Mouse (Mus musculus) intestine, postnatal 0 days (tissue): Measurements from ENCODE around the gene Gli3. TPM values are rescaled to one million over a fixed set of nuclear protein-coding genes. Genes with fewer than 3 reads are reported as not detected.

Experiments used
- ATAC-seq: fragments of 200-750 bp; cut with Nextera tagmentation; 2 replicates; pipeline ENCODE4 v1.8.0; 2017; ENCODE audit warnings: mild to moderate bottlenecking, moderate TSS enrichment, moderate library complexity
- H3K27ac ChIP-seq: fragments of 300-500 bp; sonication (generic); 2 replicates; pipeline ENCODE4 v1.5.1; 2014; ENCODE audit warnings: mild to moderate bottlenecking, low read depth, low read length, moderate library complexity
- H3K27me3 ChIP-seq: fragments of 300-500 bp; sonication (generic); replicated peaks from 2 replicates; pipeline ENCODE4 v1.6.1; 2014; ENCODE audit warnings: low read length, mixed read lengths; ENCODE audit not compliant: control insufficient read depth, insufficient read depth
- H3K36me3 ChIP-seq: fragments of 300-500 bp; sonication (generic); 2 replicates; pipeline ENCODE4 v1.6.1; 2014; ENCODE audit warnings: mild to moderate bottlenecking, moderate library complexity; ENCODE audit not compliant: control insufficient read depth, insufficient read depth
- H3K4me1 ChIP-seq: fragments of 300-500 bp; sonication (generic); replicated peaks from 2 replicates; pipeline ENCODE4 v1.6.1; 2014; ENCODE audit warnings: antibody characterized with exemption, low read length, mixed read lengths; ENCODE audit not compliant: control insufficient read depth, insufficient read depth
- H3K4me2 ChIP-seq: fragments of 300-500 bp; sonication (generic); replicated peaks from 2 replicates; pipeline ENCODE4 v1.6.1; 2014; ENCODE audit warnings: low read depth, mild to moderate bottlenecking, moderate library complexity
- H3K4me3 ChIP-seq: fragments of 300-500 bp; sonication (generic); 2 replicates; pipeline ENCODE4 v1.5.1; 2014; ENCODE audit warnings: low read depth, low read length
- H3K9ac ChIP-seq: fragments of 300-500 bp; sonication (generic); 2 replicates; pipeline ENCODE4 v1.6.1; 2014; ENCODE audit warnings: mild to moderate bottlenecking, low read depth, low read length
- H3K9me3 ChIP-seq: fragments of 300-500 bp; sonication (generic); 2 replicates; pipeline ENCODE4 v1.6.1; 2016; ENCODE audit warnings: mixed run types; ENCODE audit not compliant: control insufficient read depth
- CTCF ChIP-seq: sonication (generic); IDR thresholded peaks from 2 replicates; pipeline ENCODE4 v1.5.1; 2016; ENCODE audit warnings: low read depth, mild to moderate bottlenecking, control low read depth, antibody characterized with exemption, moderate library complexity
- WGBS: fragments of 180-500 bp; shearing (Covaris S2); extraction: QIAGEN DNeasy Blood & Tissue Kit; methylation state at CpG from one replicate; pipeline ENCODE4 v1.1.7; 2014; 5-methylcytosine and 5-hydroxymethylcytosine counted together
- polyA plus RNA-seq: library from polyadenylated mRNA; unstranded; fragments of >200 nt; fragmentation: Nextera tagmentation; extraction: Ambion mirVana; gene quantifications from 2 replicates; pipeline ENCODE4 v1.2.1, GENCODE M21; 2015

Gene Gli3
- polyA plus RNA-seq, 1 experiment from 2014 or later = 5.0 TPM

- H3K27me3 ChIP-seq = no peaks in the 10 kb centered on the region
- WGBS = 80% methylated on average over 14 of the region's 14 CpGs
- no peak overlapping the region for H3K4me2 ChIP-seq
- no peaks in the 10 kb centered on the region for H3K9me3 ChIP-seq
- no peak overlapping the region for H3K27ac ChIP-seq
- H3K4me1 ChIP-seq = no peaks in the 10 kb centered on the region
- no peak for ATAC-seq
- no peaks in the 10 kb centered on the region for H3K36me3 ChIP-seq
- no peak for TF ChIP-seq CTCF
- no peak overlapping the region for H3K9ac ChIP-seq
- no peak overlapping the region for H3K4me3 ChIP-seq
Measured at GRCm38 (mm10) chr13:15486033-15486891, 23.2 kb downstream of the Gli3 start.

GRCm38 (mm10) chr13:15487334-15487733, 24.3 kb downstream of the Gli3 start:
- 50% methylated on average over 7 of the region's 7 CpGs for WGBS
- Histone ChIP-seq H3K36me3 (no peaks in the 10 kb centered on the region), H3K4me2 (no peak overlapping the region), H3K4me1 (no peaks in the 10 kb centered on the region), H3K9ac (no peak overlapping the region), H3K27me3 (no peaks in the 10 kb centered on the region), H3K4me3 (no peak overlapping the region), H3K9me3 (no peaks in the 10 kb centered on the region), H3K27ac (no peak overlapping the region)
- ATAC-seq = no peak
- no peak for TF ChIP-seq CTCF

- no peaks in the 10 kb centered on the region for H3K27me3 ChIP-seq
- no peak overlapping the region for H3K4me2 ChIP-seq
- ATAC-seq = no peak
- no peak overlapping the region for H3K9ac ChIP-seq
- no peaks in the 10 kb centered on the region for H3K9me3 ChIP-seq
- H3K4me1 ChIP-seq = no peaks in the 10 kb centered on the region
- no peak overlapping the region for H3K4me3 ChIP-seq
- H3K36me3 ChIP-seq = no peaks in the 10 kb centered on the region
- no peak for TF ChIP-seq CTCF
- H3K27ac ChIP-seq = no peak overlapping the region
- 89% methylated on average over 1 of the region's 1 CpGs for WGBS
Measured at GRCm38 (mm10) chr13:15488065-15488464, 25.0 kb downstream of the Gli3 start.

GRCm38 (mm10) chr13:15495820-15496219, 32.8 kb downstream of the Gli3 start:
- WGBS = 88% methylated on average over 4 of the region's 4 CpGs
- H3K9ac ChIP-seq = no peak overlapping the region
- H3K27ac ChIP-seq = no peak overlapping the region
- no peak for TF ChIP-seq CTCF
- no peak overlapping the region for H3K4me3 ChIP-seq
- no peaks in the 10 kb centered on the region for H3K27me3 ChIP-seq
- H3K4me2 ChIP-seq = no peak overlapping the region
- no peaks in the 10 kb centered on the region for H3K36me3 ChIP-seq
- H3K4me1 ChIP-seq = no peaks in the 10 kb centered on the region
- no peak for ATAC-seq
- H3K9me3 ChIP-seq = no peaks in the 10 kb centered on the region

- Histone ChIP-seq H3K36me3 (no peaks in the 10 kb centered on the region), H3K4me3 (no peak overlapping the region), H3K4me2 (no peak overlapping the region), H3K9ac (no peak overlapping the region), H3K4me1 (no peaks in the 10 kb centered on the region), H3K27ac (no peak overlapping the region), H3K27me3 (no peaks in the 10 kb centered on the region), H3K9me3 (no peaks in the 10 kb centered on the region)
- no peak for ATAC-seq
- TF ChIP-seq CTCF = no peak
- 72% methylated on average over 4 of the region's 4 CpGs for WGBS
Measured at GRCm38 (mm10) chr13:15498338-15498737, 35.3 kb downstream of the Gli3 start.

- Histone ChIP-seq H3K36me3 (no peaks in the 10 kb centered on the region), H3K4me1 (no peaks in the 10 kb centered on the region), H3K27me3 (no peaks in the 10 kb centered on the region), H3K4me2 (no peak overlapping the region), H3K9me3 (no peaks in the 10 kb centered on the region), H3K9ac (no peak overlapping the region), H3K27ac (no peak overlapping the region), H3K4me3 (no peak overlapping the region)
- TF ChIP-seq CTCF = no peak
- no peak for ATAC-seq
Measured at GRCm38 (mm10) chr13:15510925-15511324, 47.9 kb downstream of the Gli3 start.

- Histone ChIP-seq H3K27me3 (no peaks in the 10 kb centered on the region), H3K4me3 (no peak overlapping the region), H3K36me3 (no peaks in the 10 kb centered on the region), H3K4me2 (no peak overlapping the region), H3K4me1 (no peaks in the 10 kb centered on the region), H3K9ac (no peak overlapping the region), H3K9me3 (no peaks in the 10 kb centered on the region), H3K27ac (no peak overlapping the region)
- WGBS = 93% methylated on average over 5 of the region's 5 CpGs
- ATAC-seq = no peak
- no peak for TF ChIP-seq CTCF
Measured at GRCm38 (mm10) chr13:15513114-15513513, 50.1 kb downstream of the Gli3 start.
